Mouse (Mus musculus) liver, postnatal 0 days (tissue): ENCODE results near the gene Gm7534.

ENCODE experiments used
- CTCF ChIP-seq: sonication (generic); IDR thresholded peaks from 2 replicates; pipeline ENCODE4 v1.5.1; 2016; ENCODE audit warnings: antibody characterized with exemption, low read depth
- EP300 ChIP-seq: IDR thresholded peaks from 2 replicates; pipeline ENCODE4 v1.6.1; 2016; ENCODE audit warnings: antibody characterized with exemption, low read depth, mild to moderate bottlenecking

DNA sequence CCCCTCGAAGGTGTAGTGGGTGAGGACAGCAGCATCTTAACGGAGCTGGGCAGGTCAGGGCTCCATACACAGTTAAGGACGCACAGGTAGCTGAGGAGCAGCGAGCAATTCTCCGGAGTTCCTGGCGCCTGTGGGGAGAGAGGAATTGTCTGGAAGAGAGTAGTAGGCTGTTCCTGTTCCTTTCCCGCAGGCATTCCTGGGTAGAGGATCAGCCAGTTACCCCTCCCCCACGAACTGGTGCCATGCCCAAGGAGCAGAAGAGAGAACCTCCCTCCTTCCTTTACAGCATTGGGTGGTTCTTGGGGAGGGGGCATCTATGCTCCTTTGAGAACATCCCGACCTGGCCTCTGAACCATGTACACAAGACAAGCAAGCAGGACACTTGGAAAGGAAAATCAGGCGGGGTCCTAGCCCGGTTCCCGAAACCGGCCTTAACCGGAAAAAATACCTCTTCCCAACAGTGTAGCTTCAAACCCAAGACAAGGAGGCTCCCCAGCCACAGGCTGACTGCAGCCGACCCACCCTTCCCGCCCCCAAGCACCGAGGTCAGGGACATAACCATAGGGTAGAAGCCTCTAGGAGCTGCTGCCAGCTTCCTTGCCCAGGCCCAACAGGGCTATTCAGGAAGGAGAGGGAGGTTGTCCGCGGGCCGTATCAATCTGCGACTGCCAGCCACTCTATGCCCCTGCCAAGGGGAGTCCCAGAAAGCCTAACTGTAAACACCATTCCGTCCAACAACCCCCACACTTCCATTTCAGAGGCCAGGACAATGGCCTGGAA, 49.5 kb upstream of the Gm7534 start:
- TF ChIP-seq CTCF: no peak
- no peak for TF ChIP-seq EP300
